Comparison of ENCODE assay signal across 9 mouse cellular contexts in the genomic region with DNA sequence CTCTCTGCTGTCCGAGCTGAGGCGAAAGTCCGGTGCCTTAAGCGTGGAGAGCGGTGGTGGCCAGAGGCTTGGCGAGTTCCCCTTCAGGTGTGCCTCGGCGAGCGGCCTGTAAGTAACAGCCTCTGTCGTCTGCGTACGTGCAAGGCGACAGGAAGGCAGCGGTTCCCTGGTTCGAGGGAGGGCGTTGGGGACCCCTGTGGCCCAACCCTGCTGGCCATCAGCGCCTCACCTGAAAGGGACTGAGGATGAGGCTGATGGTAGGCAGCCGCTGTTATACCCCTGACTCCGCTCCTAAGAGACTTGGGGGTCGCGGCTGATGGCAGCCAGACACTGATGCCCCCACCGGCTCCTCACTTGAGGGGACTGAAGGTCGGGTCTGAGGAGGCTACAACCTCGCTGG. TPM values are rescaled to one million over a fixed set of nuclear protein-coding genes. Genes with fewer than 3 reads are reported as not detected.
DNase-seq lines count a peak whose midpoint lies in the region; ATAC-seq lines count a peak whose summit lies in the region.
"Not testable (repeated sequence)": the region's sequence is repeated elsewhere in the genome, so short reads cannot be mapped to it uniquely, and the experiment has no call there.
"Had no signal": no experiment of that assay in that cellular context is flagged by ENCODE, and none has a peak within 500 bp of the region (broad histone marks: within the 10 kb centered on the region; RNA-seq: fewer than 3 reads in every experiment).

No protein-coding gene starts in this region.

- not testable (repeated sequence) for H3K9me3 ChIP-seq in hindbrain, embryonic 13.5 days

- H3K4me2 ChIP-seq in hindbrain, embryonic 13.5 days = peak overlapping the region; percentile 71

- H3K79me2 ChIP-seq in macrophage (ENCODE audit: inconsistent target) = not testable (repeated sequence)

- H3K27me3 ChIP-seq in hindbrain, embryonic 13.5 days = not testable (repeated sequence)

- 2% methylated on average over 19 of the region's 24 CpGs for WGBS in hindbrain, embryonic 13.5 days
- 3% methylated on average over 6 of the region's 24 CpGs for WGBS in macrophage (ENCODE audit: missing documents)

- H3K27ac ChIP-seq in hindbrain, embryonic 13.5 days = peak overlapping the region; percentile 64
- not testable (repeated sequence) for H3K27ac ChIP-seq in macrophage

- peak overlapping the region; percentile 77 for H3K9ac ChIP-seq in hindbrain, embryonic 13.5 days

- peak overlapping the region; percentile 55 for H3K4me3 ChIP-seq in hindbrain, embryonic 13.5 days
- peak overlapping the region; percentile 71 for H3K4me3 ChIP-seq in macrophage (ENCODE audit: inconsistent target)

- not testable (repeated sequence) for ATAC-seq in hindbrain, embryonic 13.5 days (ENCODE audit: low FRiP score)

- H3K4me1 ChIP-seq in hindbrain, embryonic 13.5 days (replicated peaks) = peaks cover 10% of the 10 kb centered on the region

- peak; percentile 7 for DNase-seq in MEL-GATA-1-ER (ENCODE audit: extremely low read depth, low read depth)
- peak; percentile 63 to 64 for DNase-seq in cerebellum, postnatal 14 days
- peak; percentile 19 to 33 for DNase-seq in frontal cortex, postnatal 10 days (ENCODE audit: low spot score in 2 of 2)
- peak; percentile 8 to 21 for DNase-seq in layer of hippocampus, postnatal 14 days (ENCODE audit: low spot score in 2 of 2)
- DNase-seq in right cerebral cortex, adult 2 months (ENCODE audit: low spot score in 2 of 2) = peak; percentile 6 to 25
- DNase-seq in thymus, postnatal 25 days = peak; percentile 40

- H3K36me3 ChIP-seq in hindbrain, embryonic 13.5 days; macrophage (ENCODE audit: inconsistent target): not testable (repeated sequence)

RNA-seq across cellular contexts. Expression of a gene that starts 8.0 kb away (rescaled TPM):
- polyA plus RNA-seq in hindbrain, embryonic 13.5 days (2015; fragmentation: Nextera tagmentation; extraction: Ambion mirVana) = 0.35 and 0.41 TPM in 2 replicates
- total RNA-seq in layer of hippocampus, postnatal 14 days (2021) = under 1 TPM in 1 of 2 experiments, not detected in 1; 0.24 TPM
- not detected for total RNA-seq in macrophage (2018; cell fraction: chromatin; rRNA removed)
- total RNA-seq in macrophage (2018; cell fraction: cytosol; rRNA removed) = not detected
- not detected for total RNA-seq in macrophage (2018; cell fraction: nucleus; rRNA removed)
- not detected in 3 replicates for polyA plus RNA-seq in macrophage (2018)
- polyA plus RNA-seq: large intestine, adult 2 months had no signal

RNA-seq across cellular contexts. Expression of a gene that starts 47.6 kb away (rescaled TPM):
- 15.5 and 17.5 TPM in 2 replicates for polyA plus RNA-seq in hindbrain, embryonic 13.5 days (2015; fragmentation: Nextera tagmentation; extraction: Ambion mirVana)
- 10 to 100 TPM in 1 of 2 experiments, 1 to 10 TPM in 1; 8.1 to 15.1 TPM for total RNA-seq in layer of hippocampus, postnatal 14 days (2021)
- 10 to 100 TPM in 18 of 26 experiments, 1 to 10 TPM in 8; 1.8 to 50.4 (median 20.0) TPM for total RNA-seq in macrophage (2018; cell fraction: chromatin; rRNA removed)
- total RNA-seq in macrophage (2018; cell fraction: cytosol; rRNA removed) = 1 to 10 TPM in 24 of 26 experiments, under 1 TPM in 2; 0.61 to 4.7 (median 2.7) TPM
- total RNA-seq in macrophage (2018; cell fraction: nucleus; rRNA removed) = 10 to 100 TPM in 14 of 26 experiments, 1 to 10 TPM in 12; 1.9 to 28.1 (median 11.7) TPM
- 1.3 to 3.4 TPM (median 3.4 TPM) in 3 replicates for polyA plus RNA-seq in macrophage (2018)

RNA-seq across cellular contexts. Expression of a gene that starts 47.6 kb away (rescaled TPM):
- polyA plus RNA-seq in hindbrain, embryonic 13.5 days (2015; fragmentation: Nextera tagmentation; extraction: Ambion mirVana) = 12.5 and 13.0 TPM in 2 replicates
- 10 to 100 TPM; 20.0 to 20.1 TPM for total RNA-seq in layer of hippocampus, postnatal 14 days (2021)
- 10 to 100 TPM in 18 of 26 experiments, 1 to 10 TPM in 8; 4.4 to 41.5 (median 20.4) TPM for total RNA-seq in macrophage (2018; cell fraction: chromatin; rRNA removed)
- total RNA-seq in macrophage (2018; cell fraction: cytosol; rRNA removed) = 10 to 100 TPM in 11 of 26 experiments, 1 to 10 TPM in 15; 6.2 to 12.2 (median 9.6) TPM
- 10 to 100 TPM in 21 of 26 experiments, 1 to 10 TPM in 5; 6.9 to 41.8 (median 18.1) TPM for total RNA-seq in macrophage (2018; cell fraction: nucleus; rRNA removed)
- 9.2 to 11.5 TPM (median 9.9 TPM) in 3 replicates for polyA plus RNA-seq in macrophage (2018)

RNA-seq across cellular contexts. Expression of a gene that starts 55.3 kb away (rescaled TPM):
- polyA plus RNA-seq in hindbrain, embryonic 13.5 days (2015; fragmentation: Nextera tagmentation; extraction: Ambion mirVana) = 3.2 and 5.0 TPM in 2 replicates
- 10 to 100 TPM; 17.8 to 20.0 TPM for total RNA-seq in layer of hippocampus, postnatal 14 days (2021)
- 10 to 100 TPM in 16 of 26 experiments, 1 to 10 TPM in 10; 5.9 to 34.6 (median 10.4) TPM for total RNA-seq in macrophage (2018; cell fraction: chromatin; rRNA removed)
- total RNA-seq in macrophage (2018; cell fraction: cytosol; rRNA removed) = 10 to 100 TPM in 1 of 26 experiments, 1 to 10 TPM in 25; 4.1 to 10.7 (median 6.4) TPM
- total RNA-seq in macrophage (2018; cell fraction: nucleus; rRNA removed) = 10 to 100 TPM in 11 of 26 experiments, 1 to 10 TPM in 15; 4.8 to 22.8 (median 9.1) TPM
- 4.1 to 12.1 TPM (median 8.9 TPM) in 3 replicates for polyA plus RNA-seq in macrophage (2018)

Comparison
In these comparisons a context has a peak if more than half of its experiments do, and no peak if none do; other contexts are left out.
1. DNase-seq: peak in every context shown above with its lines; median percentile 64 in cerebellum, postnatal 14 days; 40 in thymus, postnatal 25 days; 26 in frontal cortex, postnatal 10 days; 16 in right cerebral cortex, adult 2 months; 14 in layer of hippocampus, postnatal 14 days; 7 in MEL-GATA-1-ER.